Mouse (Mus musculus): ENCODE results near the gene Pkp4. TPM values are rescaled to one million over a fixed set of nuclear protein-coding genes. Genes with fewer than 3 reads are reported as not detected.

The Pkp4 gene
- polyA plus RNA-seq, 1 experiment = 19.7 TPM

- no peak overlapping the region for H3K4me3 ChIP-seq (ENCODE audit: insufficient read depth, low read depth, low read length)
- H3K4me1 ChIP-seq (ENCODE audit: control insufficient read depth, insufficient read depth, insufficient read length, low read length) = peaks cover 15% of the 10 kb centered on the region
- no peak overlapping the region for H3K27ac ChIP-seq (replicated peaks; ENCODE audit: low read depth, low read length)
Observed at GRCm38 (mm10) chr2:59197156-59197555, 36.5 kb downstream of the Pkp4 start.

DNA sequence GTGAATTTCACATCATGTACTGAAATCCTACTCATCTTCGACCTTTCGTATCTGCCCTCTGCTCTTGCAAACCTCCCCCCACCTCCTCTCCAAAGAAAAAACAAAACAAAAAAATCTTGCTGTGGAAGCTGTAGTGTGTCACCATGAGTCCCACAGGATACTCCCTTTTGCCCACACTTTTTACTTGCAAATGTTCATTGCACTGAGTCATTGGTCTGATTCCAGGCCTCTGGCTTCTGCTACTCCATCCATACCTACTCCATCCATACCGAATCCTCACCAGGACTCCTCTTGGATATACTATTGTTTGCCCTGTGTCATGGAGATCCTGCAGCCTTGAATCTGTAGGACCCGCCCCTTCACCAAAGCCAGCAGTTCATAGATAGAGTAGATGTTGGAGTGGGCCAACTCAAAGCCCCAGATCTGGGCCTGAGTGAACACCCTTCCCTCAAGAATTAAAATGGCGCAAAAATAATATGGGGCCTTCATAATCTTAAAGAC, 38.9 kb downstream of the Pkp4 start:
- Histone ChIP-seq H3K4me3 (ENCODE audit: insufficient read depth, low read depth, low read length) (no peak overlapping the region), H3K4me1 (ENCODE audit: control insufficient read depth, insufficient read depth, insufficient read length, low read length) (peaks cover 21% of the 10 kb centered on the region), H3K27ac (replicated peaks; ENCODE audit: low read depth, low read length) (no peak overlapping the region)

- Histone ChIP-seq H3K27ac (replicated peaks; ENCODE audit: low read depth, low read length) (no peak overlapping the region), H3K4me1 (ENCODE audit: control insufficient read depth, insufficient read depth, insufficient read length, low read length) (peaks cover 18% of the 10 kb centered on the region), H3K4me3 (ENCODE audit: insufficient read depth, low read depth, low read length) (no peak overlapping the region)
Observed at GRCm38 (mm10) chr2:59200511-59200910, 39.9 kb downstream of the Pkp4 start.

DNA sequence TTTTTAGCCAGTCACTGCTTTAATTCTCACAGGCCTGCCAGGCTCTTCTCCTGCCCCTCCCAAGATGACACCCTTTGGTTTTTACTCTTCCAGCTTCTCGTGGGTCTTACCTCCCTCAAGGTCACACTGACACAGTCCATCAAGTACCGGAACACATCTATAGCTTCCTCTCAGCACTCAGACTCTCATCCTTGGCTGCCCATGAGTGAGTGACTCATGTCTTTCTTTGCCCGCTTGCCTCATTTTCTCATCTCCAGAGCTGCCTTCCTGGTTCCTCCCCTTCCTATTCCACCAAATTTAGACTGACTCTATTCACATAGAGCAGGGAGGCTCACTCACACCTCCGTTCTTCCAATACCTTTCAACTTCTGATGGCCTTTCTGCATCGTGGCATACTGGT, 42.3 kb downstream of the Pkp4 start:
- no peak overlapping the region for H3K4me3 ChIP-seq (ENCODE audit: insufficient read depth, low read depth, low read length)
- H3K4me1 ChIP-seq (ENCODE audit: control insufficient read depth, insufficient read depth, insufficient read length, low read length) = peaks cover 24% of the 10 kb centered on the region
- no peak overlapping the region for H3K27ac ChIP-seq (replicated peaks; ENCODE audit: low read depth, low read length)

DNA sequence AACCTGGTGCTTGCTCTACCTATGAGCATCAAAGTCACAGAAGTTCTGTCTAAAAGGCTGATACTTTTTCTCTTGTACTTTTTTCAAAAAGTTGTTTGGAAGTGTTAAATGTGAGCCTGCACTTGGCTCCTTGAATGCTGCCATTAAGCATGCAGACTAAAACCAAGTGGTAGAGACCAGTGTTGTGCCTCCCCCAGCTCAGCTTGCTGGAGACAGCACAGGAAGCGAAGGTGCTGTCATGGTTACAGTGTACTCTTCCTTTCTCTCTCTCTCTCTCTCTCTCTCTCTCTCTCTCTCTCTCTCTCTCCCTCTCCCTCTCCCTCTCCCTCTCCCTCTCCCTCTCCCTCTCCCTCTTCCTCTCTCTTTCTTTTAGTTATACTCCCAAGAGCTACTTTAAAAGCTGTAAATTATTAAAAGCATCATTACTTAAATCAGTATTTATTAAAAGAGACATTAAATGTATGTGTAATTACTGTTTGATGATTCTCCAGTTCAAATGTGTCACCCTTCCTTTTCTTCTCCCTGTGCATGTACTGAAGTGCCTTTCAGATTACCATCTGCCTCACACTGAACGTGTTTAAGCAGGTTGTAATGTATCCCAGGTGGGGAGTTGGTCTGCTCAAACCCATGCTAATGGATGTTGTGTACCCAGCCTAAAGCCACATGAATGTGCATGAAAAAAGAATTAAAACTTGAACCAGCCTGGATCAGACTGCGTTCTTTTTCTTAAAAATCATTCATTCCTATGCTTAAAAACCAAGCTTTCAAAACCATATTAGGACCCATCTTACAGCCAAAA, 43.2 kb downstream of the Pkp4 start:
- Histone ChIP-seq H3K27ac (replicated peaks; ENCODE audit: low read depth, low read length) (no peak overlapping the region), H3K4me1 (ENCODE audit: control insufficient read depth, insufficient read depth, insufficient read length, low read length) (peaks cover 22% of the 10 kb centered on the region), H3K4me3 (ENCODE audit: insufficient read depth, low read depth, low read length) (no peak overlapping the region)

DNA sequence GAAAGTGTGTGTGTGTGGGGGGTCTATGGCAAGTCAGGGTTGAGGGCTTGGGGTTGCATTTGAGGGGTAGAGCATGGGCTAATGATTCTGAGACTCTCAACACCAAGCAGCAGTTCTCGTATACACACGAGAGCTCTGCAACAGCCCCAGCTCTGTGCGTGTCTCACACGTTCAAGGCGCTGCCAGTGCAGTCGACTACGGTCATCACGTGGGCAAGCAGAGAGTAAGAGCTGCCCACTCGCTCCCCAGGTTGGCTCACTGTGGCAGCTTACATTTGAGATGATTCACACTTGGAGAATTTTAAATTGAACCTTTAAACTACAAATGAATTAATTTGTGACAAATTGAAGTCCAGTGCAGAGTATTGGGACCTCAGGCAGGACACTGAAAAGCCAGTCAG, 44.4 kb downstream of the Pkp4 start:
- Histone ChIP-seq H3K4me3 (ENCODE audit: insufficient read depth, low read depth, low read length) (no peak overlapping the region), H3K4me1 (ENCODE audit: control insufficient read depth, insufficient read depth, insufficient read length, low read length) (peaks cover 22% of the 10 kb centered on the region), H3K27ac (replicated peaks; ENCODE audit: low read depth, low read length) (no peak overlapping the region)

DNA sequence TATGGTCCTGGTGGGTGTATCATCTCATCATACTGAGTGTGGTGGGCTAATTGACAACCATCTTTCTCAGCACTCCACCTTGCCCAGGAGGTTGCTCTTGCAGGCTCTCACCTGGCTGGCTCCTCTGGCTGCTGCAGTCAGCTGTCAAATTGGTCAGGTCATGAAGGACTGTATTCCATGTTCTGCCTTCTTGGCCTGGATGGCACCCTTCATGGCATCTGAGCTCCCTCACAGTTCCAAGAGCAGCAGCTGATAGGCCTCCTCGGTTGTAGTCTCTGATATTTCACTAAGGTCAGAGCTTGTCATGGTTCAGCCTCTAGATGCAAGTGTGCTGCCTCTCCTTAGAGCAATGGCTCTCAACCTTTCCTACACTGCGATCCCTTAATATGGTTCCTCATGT, 45.5 kb downstream of the Pkp4 start:
- no peak overlapping the region for H3K27ac ChIP-seq (replicated peaks; ENCODE audit: low read depth, low read length)
- H3K4me1 ChIP-seq (ENCODE audit: control insufficient read depth, insufficient read depth, insufficient read length, low read length) = peaks cover 21% of the 10 kb centered on the region
- no peak overlapping the region for H3K4me3 ChIP-seq (ENCODE audit: insufficient read depth, low read depth, low read length)

DNA sequence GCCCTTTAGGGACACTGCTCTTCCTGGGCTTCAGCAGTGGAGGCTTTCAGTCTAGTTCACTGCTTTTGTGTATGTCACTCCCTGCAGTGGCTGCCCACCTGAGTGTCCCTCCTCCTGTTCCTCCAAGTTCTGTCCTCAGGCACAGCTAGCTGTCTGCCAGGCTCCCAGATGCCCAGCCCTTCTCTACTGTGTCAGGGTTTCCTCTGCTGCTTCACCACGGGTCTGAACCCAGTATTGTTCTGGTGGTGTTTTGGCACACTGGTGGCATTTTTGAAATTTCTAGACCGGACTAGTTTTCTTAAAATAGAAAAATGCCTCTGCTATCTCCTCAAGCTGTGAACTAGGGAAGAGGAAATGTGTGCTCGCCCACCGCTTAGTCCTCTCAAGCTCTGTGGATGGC, 46.6 kb downstream of the Pkp4 start:
- Histone ChIP-seq H3K4me1 (ENCODE audit: control insufficient read depth, insufficient read depth, insufficient read length, low read length) (peaks cover 26% of the 10 kb centered on the region), H3K27ac (replicated peaks; ENCODE audit: low read depth, low read length) (no peak overlapping the region), H3K4me3 (ENCODE audit: insufficient read depth, low read depth, low read length) (no peak overlapping the region)

- Histone ChIP-seq H3K27ac (replicated peaks; ENCODE audit: low read depth, low read length) (no peak overlapping the region), H3K4me1 (ENCODE audit: control insufficient read depth, insufficient read depth, insufficient read length, low read length) (peaks cover 26% of the 10 kb centered on the region), H3K4me3 (ENCODE audit: insufficient read depth, low read depth, low read length) (no peak overlapping the region)
Observed at GRCm38 (mm10) chr2:59207725-59208124, 47.1 kb downstream of the Pkp4 start.

DNA sequence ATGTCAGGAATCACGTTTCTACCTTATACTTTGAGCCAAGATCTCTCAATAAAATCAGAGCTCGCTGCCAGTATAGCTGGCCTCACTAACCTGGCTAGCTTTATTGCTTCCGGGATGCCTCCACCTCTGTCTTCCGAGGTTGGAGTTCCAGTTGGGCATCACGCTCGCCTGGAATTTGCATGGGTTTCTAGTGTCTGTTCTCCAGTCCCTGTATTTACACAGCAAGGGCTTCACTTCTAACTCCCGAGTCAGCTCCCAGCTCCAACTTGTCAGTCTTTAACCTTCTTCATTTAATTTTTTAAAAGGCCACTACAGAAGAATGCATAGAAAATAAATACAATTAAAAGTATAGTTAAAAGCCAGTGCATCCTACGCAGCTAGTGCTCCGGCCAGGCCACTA, 47.6 kb downstream of the Pkp4 start:
- Histone ChIP-seq H3K4me3 (ENCODE audit: insufficient read depth, low read depth, low read length) (no peak overlapping the region), H3K4me1 (ENCODE audit: control insufficient read depth, insufficient read depth, insufficient read length, low read length) (peaks cover 25% of the 10 kb centered on the region), H3K27ac (replicated peaks; ENCODE audit: low read depth, low read length) (no peak overlapping the region)

DNA sequence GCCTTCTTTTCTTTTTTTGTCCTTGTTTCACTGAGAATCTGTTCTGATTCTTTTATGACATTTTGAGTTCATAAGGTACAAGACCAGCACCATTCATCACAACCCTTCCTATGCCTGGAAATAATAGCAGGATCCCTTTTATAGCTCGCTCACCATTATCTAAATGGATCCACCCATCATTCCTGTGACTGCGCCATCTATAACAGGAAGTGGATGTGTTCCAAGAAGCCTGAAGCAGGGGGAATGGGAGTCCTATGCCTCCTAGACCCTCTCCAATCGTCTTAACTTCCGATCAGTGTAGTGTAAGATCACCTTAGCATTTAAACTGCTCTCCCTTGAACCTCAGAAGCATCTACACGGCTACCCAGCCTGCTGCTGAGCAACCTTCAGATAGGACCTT, 50.4 kb downstream of the Pkp4 start:
- H3K27ac ChIP-seq (replicated peaks; ENCODE audit: low read depth, low read length) = no peak overlapping the region
- H3K4me1 ChIP-seq (ENCODE audit: control insufficient read depth, insufficient read depth, insufficient read length, low read length) = peaks cover 26% of the 10 kb centered on the region

GRCm38 (mm10) chr2:59212430-59212829, 51.8 kb downstream of the Pkp4 start:
- H3K4me1 ChIP-seq (ENCODE audit: control insufficient read depth, insufficient read depth, insufficient read length, low read length) = peaks cover 20% of the 10 kb centered on the region
- H3K27ac ChIP-seq (replicated peaks; ENCODE audit: low read depth, low read length) = no peak overlapping the region

More for the DNA sequence above, 50.4 kb downstream of the Pkp4 start:
- H3K4me3 ChIP-seq (ENCODE audit: insufficient read depth, low read depth, low read length) = no peak overlapping the region

GRCm38 (mm10) chr2:59212846-59213245, 52.2 kb downstream of the Pkp4 start:
- H3K4me1 ChIP-seq (ENCODE audit: control insufficient read depth, insufficient read depth, insufficient read length, low read length) = peaks cover 22% of the 10 kb centered on the region
- no peak overlapping the region for H3K4me3 ChIP-seq (ENCODE audit: insufficient read depth, low read depth, low read length)

More at GRCm38 (mm10) chr2:59212430-59212829, 51.8 kb downstream of the Pkp4 start:
- no peak overlapping the region for H3K4me3 ChIP-seq (ENCODE audit: insufficient read depth, low read depth, low read length)

GRCm38 (mm10) chr2:59217931-59218330, 57.3 kb downstream of the Pkp4 start:
- Histone ChIP-seq H3K4me3 (ENCODE audit: insufficient read depth, low read depth, low read length) (no peak overlapping the region), H3K27ac (replicated peaks; ENCODE audit: low read depth, low read length) (no peak overlapping the region), H3K4me1 (ENCODE audit: control insufficient read depth, insufficient read depth, insufficient read length, low read length) (peaks cover 21% of the 10 kb centered on the region)

More at GRCm38 (mm10) chr2:59212846-59213245, 52.2 kb downstream of the Pkp4 start:
- no peak overlapping the region for H3K27ac ChIP-seq (replicated peaks; ENCODE audit: low read depth, low read length)

DNA sequence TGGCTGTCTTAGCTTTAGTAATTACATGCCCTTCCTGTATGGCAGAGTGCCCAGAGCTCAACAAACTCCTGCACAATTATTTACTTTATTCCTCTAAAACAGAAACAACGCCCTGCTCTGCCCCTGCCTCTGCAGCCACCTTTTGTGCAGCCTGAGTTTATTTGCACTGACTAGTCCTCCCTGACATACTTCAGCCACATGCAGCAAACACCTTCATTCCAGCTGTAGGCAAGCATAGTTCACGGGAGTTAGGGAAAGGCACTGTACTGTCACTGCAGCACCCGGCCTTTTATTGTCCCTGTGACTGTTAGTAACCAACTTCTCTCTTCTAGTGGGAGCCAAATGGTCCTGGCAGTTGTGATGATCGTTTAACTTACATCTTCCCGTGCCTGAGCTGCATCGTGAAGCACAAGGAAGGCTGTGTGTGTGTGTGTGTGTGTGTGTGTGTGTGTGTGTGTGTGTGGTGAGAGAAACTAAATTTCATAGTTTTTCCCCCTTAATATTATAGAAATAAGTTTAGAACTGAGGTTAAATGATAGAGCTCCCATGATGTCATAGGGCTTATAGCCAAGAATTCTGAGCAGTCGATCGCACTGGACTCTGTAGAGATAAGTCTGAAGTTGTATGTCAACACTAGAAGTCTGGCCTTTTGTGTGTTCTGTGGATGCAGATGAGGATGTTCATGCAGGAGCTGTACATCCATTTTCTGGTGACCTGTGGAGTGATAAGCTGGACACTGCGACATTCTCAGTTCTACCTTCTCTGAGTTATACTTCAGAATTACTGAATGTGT, 59.5 kb downstream of the Pkp4 start:
- Histone ChIP-seq H3K27ac (replicated peaks; ENCODE audit: low read depth, low read length) (0 out of 2 replicates have a peak overlapping the region, but pooled peaks have one; percentile 3), H3K4me3 (ENCODE audit: insufficient read depth, low read depth, low read length) (no peak overlapping the region), H3K4me1 (ENCODE audit: control insufficient read depth, insufficient read depth, insufficient read length, low read length) (peaks cover 15% of the 10 kb centered on the region)
